Comparison of ENCODE assay signal across 10 mouse cellular contexts in the genomic region with DNA sequence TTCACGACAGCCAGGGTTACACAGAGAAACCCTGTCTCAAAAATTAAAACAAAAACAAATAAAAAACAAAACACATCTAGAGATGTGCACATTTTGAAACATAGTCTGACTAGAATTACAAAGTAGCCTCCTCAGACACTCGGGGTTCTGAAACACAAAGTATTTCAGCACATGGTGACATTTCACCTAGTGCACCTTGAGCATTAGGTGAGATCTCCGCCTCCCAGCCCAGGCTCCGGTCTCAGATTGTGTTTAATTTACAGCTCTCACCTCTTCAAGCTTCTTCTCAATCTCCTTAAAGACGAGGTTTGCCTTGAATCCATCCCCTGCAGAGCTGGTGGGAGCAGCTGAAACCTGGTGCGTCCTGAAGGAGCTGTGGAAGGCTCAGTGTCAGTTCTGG. TPM values are rescaled to one million over a fixed set of nuclear protein-coding genes. Genes with fewer than 3 reads are reported as not detected.
"Had no signal": no experiment of that assay in that cellular context is flagged by ENCODE, and none has a peak within 500 bp of the region (broad histone marks: within the 10 kb centered on the region; RNA-seq: fewer than 3 reads in every experiment).

No protein-coding gene starts in this region.

- H3K9ac ChIP-seq: limb, embryonic 13.5 days; midbrain, embryonic 13.5 days had no signal

- H3K4me1 ChIP-seq: limb, embryonic 13.5 days had no signal

- ATAC-seq: hindbrain, embryonic 16.5 days; inflammation-experienced regulatory T-cells, adult 6 months; intestine, postnatal 0 days; midbrain, embryonic 13.5 days had no signal

- DNase-seq: left cerebral cortex, postnatal 4 days; lung, adult 18-20 months; lung, postnatal 36 days; right cerebral cortex, postnatal 14 days; thymus, postnatal 36 days had no signal

- H3K4me2 ChIP-seq: limb, embryonic 13.5 days; midbrain, embryonic 13.5 days had no signal

- H3K4me3 ChIP-seq: limb, embryonic 13.5 days; midbrain, embryonic 13.5 days had no signal

- H3K27ac ChIP-seq: limb, embryonic 13.5 days; midbrain, embryonic 13.5 days had no signal

- H3K9me3 ChIP-seq: limb, embryonic 13.5 days; midbrain, embryonic 13.5 days had no signal

- H3K27me3 ChIP-seq: limb, embryonic 13.5 days; midbrain, embryonic 13.5 days had no signal

RNA-seq across cellular contexts. Expression of a gene that starts 32.6 kb away (rescaled TPM):
- polyA plus RNA-seq: inflammation-experienced regulatory T-cells, adult 6 months had no signal
